ENCODE assay signal across 11 mouse cellular contexts in genomic region chr2:131309296-131309695, GRCm38 (mm10).
"Had no signal": no experiment of that assay in that cellular context is flagged by ENCODE, and none has a peak within 500 bp of the region (broad histone marks: within the 10 kb centered on the region; RNA-seq: fewer than 3 reads in every experiment).

No protein-coding gene starts in this region.

- H3K4me2 ChIP-seq: midbrain, embryonic 13.5 days; stomach, embryonic 15.5 days had no signal

- ATAC-seq: inflammation-experienced regulatory T-cells, adult 6 months; lung, postnatal 0 days; midbrain, embryonic 13.5 days had no signal

- H3K9ac ChIP-seq: liver, embryonic 14.5 days; midbrain, embryonic 13.5 days; stomach, embryonic 15.5 days had no signal

- H3K27ac ChIP-seq: liver, embryonic 14.5 days; midbrain, embryonic 13.5 days; stomach, embryonic 15.5 days had no signal

- H3K36me3 ChIP-seq: stomach, embryonic 15.5 days had no signal

- H3K4me1 ChIP-seq: midbrain, embryonic 13.5 days; stomach, embryonic 15.5 days had no signal

- H3K27me3 ChIP-seq: midbrain, embryonic 13.5 days; stomach, embryonic 15.5 days had no signal

- H3K9me3 ChIP-seq: midbrain, embryonic 13.5 days; stomach, embryonic 15.5 days had no signal

- DNase-seq: left cerebral cortex, postnatal 4 days; lung, adult 2 months; lung, postnatal 36 days; right cerebral cortex, postnatal 14 days; thymus, adult 2 months; thymus, postnatal 36 days had no signal

- H3K4me3 ChIP-seq: midbrain, embryonic 13.5 days; stomach, embryonic 15.5 days had no signal
